Mouse (Mus musculus) c-Kit-positive CD71-positive TER-119-positive erythroid progenitor cells, embryonic 14.5 days (primary cell): ENCODE measurements around the gene Lmnb2.

ENCODE experiments used
- DNase-seq: peaks from one replicate; pipeline ENCODE4 v3.0.0-alpha.2; 2013; ENCODE audit warnings: low spot score

Gene Lmnb2

DNA sequence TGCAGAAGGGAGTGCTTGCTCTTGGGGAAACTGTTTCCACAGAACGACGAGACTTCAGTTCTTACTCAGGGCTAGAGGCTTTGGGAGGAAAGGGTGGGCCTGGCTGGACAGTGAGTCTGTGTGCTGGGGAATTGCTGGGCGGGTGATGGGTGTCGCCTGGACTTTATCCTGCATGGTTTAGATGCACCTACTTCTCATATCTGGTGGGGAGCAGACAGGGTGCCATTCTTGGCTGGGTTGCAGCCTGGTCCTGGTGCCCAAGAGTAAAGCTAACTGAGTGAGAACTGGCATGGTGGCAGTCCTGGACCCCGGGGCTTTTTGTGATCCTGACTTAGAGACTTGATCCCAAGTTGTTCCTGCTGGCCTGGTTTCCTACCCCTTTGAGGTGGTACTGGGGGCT, 61.1 kb downstream of the Lmnb2 start:
- no peak for DNase-seq

DNA sequence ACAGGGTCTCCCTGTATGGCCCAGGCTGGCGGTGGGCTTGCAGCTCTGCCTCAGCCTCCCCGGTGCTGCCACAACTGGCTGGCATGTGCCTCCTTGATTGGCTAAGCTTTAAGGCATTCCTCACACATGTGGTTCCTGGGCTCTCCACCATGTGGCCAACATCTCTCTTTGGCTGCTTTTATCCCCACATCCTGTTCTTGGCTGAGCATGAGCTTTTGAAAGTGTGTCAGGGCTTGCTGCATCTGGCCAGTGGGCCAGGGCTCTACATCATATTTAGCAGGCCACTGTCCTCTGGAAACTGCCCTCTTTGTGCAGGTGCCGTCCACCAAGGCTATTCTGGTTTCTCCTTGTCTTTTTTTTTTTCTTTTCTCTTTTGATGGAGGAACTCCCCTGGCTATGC, 61.8 kb downstream of the Lmnb2 start:
- DNase-seq: no peak

DNA sequence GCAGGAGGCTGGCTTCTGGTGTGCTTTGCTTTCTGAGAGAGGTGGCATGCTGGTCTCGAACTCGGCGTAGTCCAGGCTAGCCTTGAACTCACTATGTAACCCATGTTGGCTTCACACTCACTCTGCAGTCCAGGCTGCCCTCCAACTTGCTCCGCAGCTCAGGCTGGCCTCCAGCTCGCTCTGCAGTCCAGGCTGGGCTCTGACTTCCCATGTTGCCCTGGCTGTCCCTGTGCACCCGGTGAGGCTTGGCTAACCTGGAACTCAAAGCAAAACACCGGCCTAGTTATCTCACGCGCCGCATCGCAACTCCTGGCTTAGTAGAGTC, 62.3 kb downstream of the Lmnb2 start:
- no peak for DNase-seq

DNA sequence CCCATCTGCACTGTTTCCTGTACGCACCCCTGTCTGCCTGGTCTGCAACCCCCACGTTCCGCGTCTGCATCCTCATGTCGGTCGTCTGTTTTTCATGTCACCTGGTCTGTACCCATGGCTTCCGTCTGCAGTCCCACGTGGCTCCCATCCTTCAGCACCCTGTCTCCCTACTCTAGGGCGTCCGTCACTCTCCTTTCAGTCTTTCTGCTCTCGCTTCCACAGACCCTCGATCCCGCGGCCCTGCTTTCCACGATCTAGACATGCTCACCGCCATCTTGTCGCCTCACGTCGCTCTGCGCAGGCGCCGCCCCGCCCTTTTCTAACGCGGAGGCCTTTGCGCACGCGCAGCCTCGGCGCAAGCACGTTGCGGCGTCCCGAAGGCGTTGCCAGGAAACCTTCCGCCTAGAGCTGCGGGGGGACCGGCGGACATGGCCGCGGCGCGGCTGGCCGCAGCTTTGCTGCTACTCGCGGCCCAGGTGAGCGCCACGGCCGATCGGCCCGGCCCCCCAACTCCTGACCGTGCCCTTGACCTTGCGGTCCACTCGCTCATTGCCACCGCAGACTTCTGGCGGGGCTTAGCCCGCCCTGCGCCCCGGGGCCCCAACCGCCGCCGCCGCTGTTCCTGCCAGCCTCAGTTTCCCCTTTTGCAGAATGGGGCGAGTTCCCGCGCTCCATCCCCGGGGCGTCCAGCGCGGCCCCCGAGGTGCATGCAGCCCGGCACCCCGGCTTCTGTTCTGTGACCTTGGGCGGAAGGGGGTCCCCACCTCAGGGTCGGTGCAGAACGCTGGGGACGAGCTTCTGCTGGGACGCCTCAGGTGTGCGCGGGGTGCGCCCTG, 62.9 kb downstream of the Lmnb2 start, which contains the start of the genes Lsm7 and Sppl2b:
Gene Lsm7, minus strand, starts transcription at position 297 of the 836 bp plus-strand sequence.
Gene Sppl2b, plus strand, starts transcription at position 363 of the 836 bp plus-strand sequence.
- peak; percentile 93 for DNase-seq
